Mouse (Mus musculus): Measurements from ENCODE around the gene Chac1. TPM values are rescaled to one million over a fixed set of nuclear protein-coding genes. Genes with fewer than 3 reads are reported as not detected.

Chac1 gene
- total RNA-seq, 2 experiments from 2014 or later = 14.2 to 69.5 TPM

DNA sequence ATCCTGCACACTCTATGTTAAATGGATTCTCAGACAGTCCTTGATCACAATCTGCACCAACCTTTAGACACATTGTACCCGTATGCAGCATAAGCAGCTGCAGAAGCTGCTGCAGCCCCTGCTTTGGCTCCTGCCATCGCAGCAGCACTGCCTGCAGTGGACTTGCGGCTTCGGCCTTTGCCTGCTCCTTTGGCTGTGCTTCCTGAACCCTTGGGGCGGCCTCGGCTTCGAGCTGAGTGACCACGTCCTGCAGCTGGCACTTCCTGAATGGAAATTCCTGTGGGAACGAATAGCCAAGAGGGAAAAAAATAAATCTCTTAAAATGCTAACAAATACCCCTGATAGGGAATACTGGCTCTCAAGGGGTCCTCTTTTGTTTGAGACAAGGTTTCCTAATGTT lies 26.3 kb downstream of the Chac1 start:
- no peak for DNase-seq

DNA sequence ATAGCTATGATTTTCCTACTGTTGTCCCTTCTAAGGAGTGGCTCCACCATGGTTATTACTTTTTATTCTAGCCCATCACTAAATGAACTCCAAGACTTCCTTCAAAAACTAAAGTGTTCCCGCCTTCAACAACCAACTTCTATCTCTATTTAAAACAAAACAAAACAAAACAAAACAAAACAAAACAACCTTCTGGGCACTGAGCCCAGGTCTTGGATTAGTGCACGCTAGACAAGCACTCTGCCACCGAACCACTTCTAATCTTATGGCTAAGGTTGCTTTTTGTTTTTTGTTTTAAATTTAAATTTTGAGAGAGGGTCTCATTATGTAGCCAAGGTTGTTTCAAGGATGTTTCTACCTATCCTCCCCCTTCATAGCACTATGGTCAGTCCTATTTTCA lies 26.8 kb downstream of the Chac1 start:
- no peak for DNase-seq

- no peak for DNase-seq
These were observed 28.4 kb downstream of the Chac1 start for GRCm38 (mm10) chr2:119379455-119379854.

DNA sequence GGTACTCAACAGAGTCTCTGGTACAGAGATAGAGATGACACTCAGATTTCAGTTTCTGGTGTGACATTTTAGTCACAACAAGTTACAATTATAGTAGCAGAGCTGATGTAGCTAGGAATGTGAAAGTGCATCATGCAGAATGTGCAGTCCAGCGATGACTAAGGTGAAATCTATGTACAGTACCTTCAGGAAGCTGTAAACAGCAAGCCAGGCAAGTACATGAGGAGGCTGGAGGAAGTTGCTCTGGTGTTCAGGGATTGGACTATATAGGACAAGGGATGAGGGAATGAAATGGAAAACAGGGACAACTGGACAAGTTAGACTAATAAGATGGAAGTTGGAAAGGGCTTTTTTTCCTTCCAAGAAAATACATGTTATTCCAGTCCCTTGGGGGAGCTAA lies 37.2 kb downstream of the Chac1 start:
- DNase-seq = no peak

DNA sequence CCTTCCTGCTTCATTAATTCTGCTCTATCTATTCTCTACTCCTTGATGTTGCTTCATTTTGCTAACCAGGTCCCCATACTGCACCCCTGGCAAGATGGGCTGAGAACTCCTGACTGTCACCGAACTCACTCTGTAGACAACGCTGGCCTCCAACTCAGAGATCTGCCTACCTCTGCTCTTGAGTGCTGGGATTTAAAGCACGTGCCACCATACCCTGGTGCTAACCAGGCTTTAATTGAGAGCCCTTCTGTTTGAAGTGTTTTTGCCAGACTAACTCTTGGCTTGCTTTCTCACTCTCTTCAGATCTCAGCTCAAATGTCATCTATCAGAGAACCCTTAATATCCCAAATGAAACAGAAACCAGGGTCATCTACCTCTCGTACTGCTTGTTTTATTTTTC lies 39.0 kb downstream of the Chac1 start:
- no peak for DNase-seq

- DNase-seq = no peak
These were observed 47.2 kb downstream of the Chac1 start for GRCm38 (mm10) chr2:119398252-119398651.

DNA sequence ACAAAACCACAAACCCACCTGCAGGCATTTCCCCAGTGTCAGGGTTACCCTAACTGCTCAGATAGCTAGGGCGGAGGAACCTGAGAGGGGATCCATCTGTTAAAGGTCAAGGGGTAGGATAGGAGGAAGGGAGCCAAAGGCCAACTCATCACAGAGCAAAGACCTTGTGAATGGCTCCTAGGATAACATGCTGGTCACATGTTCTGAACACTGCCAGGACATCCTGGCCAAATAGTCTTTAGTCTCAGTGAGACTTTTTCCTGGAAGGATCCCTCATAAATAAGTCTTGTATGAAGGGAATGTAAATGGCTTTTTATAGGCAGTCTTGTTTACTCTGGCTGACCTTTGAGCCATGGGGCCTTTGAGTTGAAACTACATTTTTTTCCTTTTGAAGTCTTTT lies 47.6 kb downstream of the Chac1 start:
- DNase-seq = peak; percentile 34

DNA sequence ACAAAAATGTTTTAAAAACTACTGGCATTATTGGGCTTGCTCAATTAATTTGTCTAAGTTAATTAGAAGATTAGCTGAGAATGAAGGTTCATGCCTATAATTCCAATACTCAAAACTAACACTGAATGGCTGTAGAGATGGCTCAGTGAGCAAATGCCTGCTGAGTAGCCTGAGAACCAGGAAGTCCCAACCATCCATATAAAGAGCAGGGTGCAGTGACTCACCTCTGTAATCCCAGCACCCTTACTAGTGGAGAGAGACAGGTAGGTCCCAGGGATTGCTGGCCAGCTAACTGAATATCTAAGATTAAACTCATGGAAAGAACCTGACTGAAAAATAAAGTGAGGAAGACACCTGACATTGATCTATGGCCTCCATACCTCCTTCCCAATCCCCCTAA lies 48.3 kb downstream of the Chac1 start:
- no peak for DNase-seq

Other genes starting within 250 kb of the Chac1 start
- gene Rad51, start 238.4 kb upstream of the Chac1 start, total RNA-seq (2021) = 1 to 10 TPM in 1 of 2 experiments, under 1 TPM in 1; 0.78 to 1.2 TPM
- gene Rmdn3, start 194.2 kb upstream of the Chac1 start, total RNA-seq (2021) = 1 to 10 TPM; 5.7 to 9.2 TPM
- not detected for gene Gchfr, start 183.5 kb upstream of the Chac1 start, total RNA-seq (2021)
- not detected for gene Gm14137, start 176.7 kb upstream of the Chac1 start, total RNA-seq (2021)
- 10 to 100 TPM; 10.5 to 11.7 TPM for gene Zfyve19, start 142.6 kb upstream of the Chac1 start, total RNA-seq (2021)
- 1 to 10 TPM; 6.4 to 7.1 TPM for gene Dnajc17, start 142.4 kb upstream of the Chac1 start, total RNA-seq (2021)
- gene Ppp1r14d, start 121.3 kb upstream of the Chac1 start, total RNA-seq (2021) = not detected
- gene Spint1, start 113.9 kb upstream of the Chac1 start, total RNA-seq (2021) = under 1 TPM in 1 of 2 experiments, not detected in 1; 0.10 TPM
- not detected for gene Rhov, start 80.0 kb upstream of the Chac1 start, total RNA-seq (2021)
- 1 to 10 TPM; 7.8 to 8.1 TPM for gene Vps18, start 62.5 kb upstream of the Chac1 start, total RNA-seq (2021)
- gene Dll4, start 25.4 kb upstream of the Chac1 start, total RNA-seq (2021) = 1 to 10 TPM; 3.2 to 4.5 TPM
- 10 to 100 TPM in 1 of 2 experiments, 1 to 10 TPM in 1; 9.5 to 12.5 TPM for gene Ino80, start 126.5 kb downstream of the Chac1 start, total RNA-seq (2021)
- under 1 TPM; 0.51 to 0.82 TPM for gene Exd1, start 196.4 kb downstream of the Chac1 start, total RNA-seq (2021)
- gene Chp1, start 196.5 kb downstream of the Chac1 start, total RNA-seq (2021) = 10 to 100 TPM; 60.8 to 84.9 TPM